Mouse (Mus musculus) thymus, adult 2 months (tissue): ENCODE data around the gene Zfyve9.

Source experiments
- CTCF ChIP-seq: fragments of 200-500 bp; IDR thresholded peaks from 2 replicates; pipeline ENCODE4 v1.5.1; 2012; ENCODE audit warnings: mild to moderate bottlenecking, control low read depth, low read length, moderate library complexity, borderline replicate concordance; ENCODE audit not compliant: control insufficient read depth, poor library complexity, insufficient read depth; ENCODE audit errors: extremely low read depth
- POLR2A ChIP-seq: fragments of 200-500 bp; IDR thresholded peaks from 2 replicates; pipeline ENCODE4 v1.6.1; 2012; ENCODE audit warnings: mild to moderate bottlenecking, low read length, control low read depth, moderate library complexity; ENCODE audit not compliant: control insufficient read depth, poor library complexity, insufficient read depth; ENCODE audit errors: extremely low read depth

DNA sequence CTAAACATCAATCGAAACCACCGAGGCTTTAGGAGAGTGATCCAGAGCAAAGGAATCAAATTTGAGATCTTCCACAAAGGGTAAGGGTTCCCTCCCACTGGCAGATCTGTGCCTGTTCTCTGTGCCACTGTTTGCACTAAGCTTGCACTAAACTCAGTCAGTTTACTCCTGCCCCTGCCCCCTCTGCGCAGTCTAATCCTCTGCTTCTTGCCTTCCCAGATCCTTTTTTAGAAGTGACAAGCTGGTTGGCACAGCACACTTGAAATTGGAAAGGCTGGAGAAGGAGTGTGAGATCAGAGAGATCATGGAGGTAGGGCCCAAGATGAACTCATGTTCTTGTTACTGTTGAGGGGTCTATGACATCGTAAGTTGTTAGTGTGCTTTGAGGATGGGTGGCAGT is 149.0 kb downstream of the Zfyve9 start:
- TF ChIP-seq POLR2A (no peak), CTCF (no peak)
